Mouse (Mus musculus): ENCODE results near the gene Cdk1.

The Cdk1 gene

GRCm38 (mm10) chr10:69305600-69305999 lies 47.1 kb downstream of the Cdk1 start:
- DNase-seq: no peak

- DNase-seq: peak; percentile 20
These were observed 47.9 kb downstream of the Cdk1 start for GRCm38 (mm10) chr10:69304819-69305218.

- DNase-seq: no peak
These were observed 50.1 kb downstream of the Cdk1 start for GRCm38 (mm10) chr10:69302667-69303066.

- DNase-seq: no peak
These were observed 52.8 kb downstream of the Cdk1 start for GRCm38 (mm10) chr10:69299985-69300384.

- DNase-seq: no peak
These were observed 56.8 kb downstream of the Cdk1 start for GRCm38 (mm10) chr10:69295919-69296318.

GRCm38 (mm10) chr10:69290736-69291135 lies 62.0 kb downstream of the Cdk1 start:
- DNase-seq: no peak

GRCm38 (mm10) chr10:69288720-69289119 lies 64.0 kb downstream of the Cdk1 start:
- DNase-seq: no peak

DNA sequence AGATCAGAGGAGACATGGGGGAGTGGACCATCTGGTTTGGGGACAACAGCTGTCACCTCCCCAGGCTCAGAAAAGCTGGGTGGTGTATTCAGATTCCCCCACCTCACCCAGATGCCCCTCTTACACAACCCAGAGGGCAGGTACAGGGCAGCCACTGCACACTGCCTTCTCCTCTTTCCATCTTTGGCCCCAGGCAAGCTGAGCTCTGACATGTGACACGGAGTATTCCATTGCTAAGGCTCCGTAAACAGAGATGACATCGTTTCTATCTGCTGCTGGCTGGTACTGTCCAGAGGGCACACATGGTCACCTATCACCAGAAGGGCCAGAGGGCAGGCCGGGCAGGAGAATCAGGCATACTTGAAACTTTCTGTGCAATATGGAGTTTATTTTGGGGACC lies 64.7 kb downstream of the Cdk1 start:
- DNase-seq: no peak

DNA sequence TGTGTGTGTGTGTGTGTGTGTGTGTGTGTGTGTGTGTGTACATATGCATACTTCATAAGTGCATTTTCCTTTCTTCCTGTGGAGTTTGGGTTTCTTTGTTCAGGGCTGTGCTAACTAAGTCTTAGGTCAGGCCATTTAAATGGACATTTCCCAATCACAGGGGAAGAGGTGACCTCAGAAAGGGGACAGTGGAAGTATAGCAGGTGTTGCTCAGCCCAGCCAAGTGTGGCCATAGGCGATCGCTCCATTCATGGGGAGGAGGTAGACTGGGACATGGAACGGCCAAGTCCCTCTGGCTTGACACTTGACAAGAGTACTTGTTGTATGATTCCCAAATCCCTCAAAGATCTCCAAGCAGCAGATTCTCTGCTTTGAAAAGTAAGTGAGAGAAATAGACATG lies 65.8 kb downstream of the Cdk1 start:
- no peak for DNase-seq
